Mouse (Mus musculus) ES-E14 (cell line): ENCODE measurements around the gene Naglu. TPM values are rescaled to one million over a fixed set of nuclear protein-coding genes. Genes with fewer than 3 reads are reported as not detected.

ENCODE experiments used
- DNase-seq: peaks from one replicate; pipeline ENCODE4 v3.0.0-alpha.2; 2013; ENCODE audit warnings: low read depth, low spot score
- H3K27ac ChIP-seq: 2 replicates; pipeline ENCODE4 v1.5.1; 2012; ENCODE audit warnings: low read depth, mild to moderate bottlenecking, low read length, moderate library complexity, mixed read lengths; ENCODE audit not compliant: poor library complexity, insufficient read depth, severe bottlenecking
- H3K36me3 ChIP-seq: 2 replicates; pipeline ENCODE4 v1.6.1; 2012; ENCODE audit warnings: mild to moderate bottlenecking, low read length, moderate library complexity, mixed read lengths; ENCODE audit not compliant: control insufficient read depth, poor library complexity, insufficient read depth, severe bottlenecking
- H3K4me1 ChIP-seq, 2 experiments: fragments of 150-350 bp in 1 of 2; sonication (generic) in 1 of 2; 2 replicates each; pipeline ENCODE4 v1.6.1; 2012; ENCODE audit warnings: low read length in 2 of 2, mild to moderate bottlenecking in 1 of 2, mixed read lengths in 1 of 2; ENCODE audit not compliant: control insufficient read depth in 2 of 2, insufficient read depth in 2 of 2, poor library complexity in 1 of 2
- H3K4me3 ChIP-seq, 2 experiments: fragments of 150-350 bp in 1 of 2; sonication (generic) in 1 of 2; 2 replicates each; pipeline ENCODE4 v1.5.1; 2012; ENCODE audit warnings: low read length in 2 of 2, low read depth in 1 of 2, mild to moderate bottlenecking in 1 of 2, mixed read lengths in 1 of 2; ENCODE audit not compliant: insufficient read depth in 1 of 2, poor library complexity in 1 of 2, severe bottlenecking in 1 of 2
- H3K9ac ChIP-seq: 2 replicates; pipeline ENCODE4 v1.6.1; 2012; ENCODE audit warnings: low read depth, mild to moderate bottlenecking, low read length, mixed read lengths; ENCODE audit not compliant: poor library complexity, insufficient read depth, severe bottlenecking
- H3K9me3 ChIP-seq: fragments of 150-350 bp; sonication (generic); 2 replicates; pipeline ENCODE4 v1.6.1; 2012; ENCODE audit warnings: low read depth, mild to moderate bottlenecking, low read length; ENCODE audit not compliant: control insufficient read depth, insufficient read depth
- CHD2 ChIP-seq: IDR thresholded peaks from 2 replicates; pipeline ENCODE4 v1.6.1; 2014; ENCODE audit warnings: mild to moderate bottlenecking, low read depth, low read length, inconsistent platforms
- HCFC1 ChIP-seq: IDR thresholded peaks from 2 replicates; pipeline ENCODE4 v1.6.1; 2012; ENCODE audit warnings: low read length, inconsistent platforms, borderline replicate concordance; ENCODE audit not compliant: insufficient read depth
- MAFK ChIP-seq: IDR thresholded peaks from 2 replicates; pipeline ENCODE4 v1.6.1; 2014; ENCODE audit warnings: mild to moderate bottlenecking, low read depth, low read length, inconsistent platforms; ENCODE audit not compliant: insufficient read depth
- ZC3H11A ChIP-seq: IDR thresholded peaks from 2 replicates; pipeline ENCODE4 v1.6.1; 2012; ENCODE audit warnings: low read depth, mild to moderate bottlenecking, inconsistent platforms, low read length, borderline replicate concordance
- ZNF384 ChIP-seq: IDR thresholded peaks from 2 replicates; pipeline ENCODE4 v1.6.1; 2012; ENCODE audit warnings: low read depth, low read length, inconsistent platforms
- in situ Hi-C, 2 experiments: fragments of 600-800 bp; cut with MboI; formaldehyde crosslinking; loops; one replicate each; pipeline ENCODE4 v1.15.1; 2025; ENCODE audit warnings: low sequenced_read_pairs in 2 of 2, inconsistent platforms in 1 of 2; ENCODE audit not compliant: unreplicated experiment in 2 of 2
- total RNA-seq: library from RNA; depleted of rRNA; stranded (reverse); fragments of 300-350 nt; gene quantifications from 2 replicates; pipeline ENCODE4 v1.2.3, GENCODE M21; 2012

Naglu gene
- total RNA-seq, 1 experiment: 4.7 TPM

- H3K27ac ChIP-seq: no peak overlapping the region
Observed at GRCm38 (mm10) chr11:101052751-101053473, 16.9 kb upstream of the Naglu start.

GRCm38 (mm10) chr11:101053974-101054373 is 15.8 kb upstream of the Naglu start:
- Histone ChIP-seq H3K36me3 (no peaks in the 10 kb centered on the region; the same call in 1 of the 2 replicates), H3K4me1 (peaks cover 5 to 11% of the 10 kb centered on the region in 2 experiments; a peak in 3 of 4 replicates), H3K9ac (no peak overlapping the region), H3K4me3 (no peak overlapping the region), H3K27ac (no peak overlapping the region), H3K9me3 (no peaks in the 10 kb centered on the region)
- DNase-seq: no peak
- TF ChIP-seq ZC3H11A (no peak), HCFC1 (no peak), MAFK (no peak), ZNF384 (no peak), CHD2 (no peak)
- in situ Hi-C loops: no loop called here

More at GRCm38 (mm10) chr11:101052751-101053473, 16.9 kb upstream of the Naglu start:
- Histone ChIP-seq H3K9me3 (no peaks in the 10 kb centered on the region), H3K36me3 (peaks cover 3% of the 10 kb centered on the region; the same call in 1 of the 2 replicates), H3K4me3 (no peak overlapping the region), H3K9ac (no peak overlapping the region), H3K4me1 (peaks cover 4 to 5% of the 10 kb centered on the region in 2 experiments; a peak in 3 of 4 replicates)
- DNase-seq: no peak
- TF ChIP-seq MAFK (no peak), ZC3H11A (no peak), ZNF384 (no peak), CHD2 (no peak), HCFC1 (no peak)
- in situ Hi-C loops: no loop called here

DNA sequence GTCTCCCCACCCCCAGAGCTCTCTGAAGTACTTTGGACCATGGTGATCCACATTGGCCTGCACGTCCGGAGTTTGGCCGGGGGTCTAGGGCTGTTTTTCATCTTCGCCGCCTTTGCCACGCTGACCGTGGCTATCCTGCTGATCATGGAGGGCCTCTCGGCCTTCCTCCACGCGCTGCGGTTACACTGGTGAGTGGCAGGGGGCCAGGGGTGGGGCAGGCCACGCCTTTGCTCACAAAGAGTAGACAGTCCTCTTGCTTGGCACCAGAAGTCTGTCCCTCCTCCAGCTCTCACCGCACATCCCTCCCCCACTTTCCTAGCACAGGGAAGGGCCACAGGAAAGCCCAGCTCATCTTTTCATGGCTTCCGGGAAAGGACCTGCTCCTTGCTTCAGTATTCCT is 14.4 kb upstream of the Naglu start:
- TF ChIP-seq ZC3H11A (no peak), HCFC1 (no peak), CHD2 (no peak), MAFK (no peak), ZNF384 (no peak)
- H3K4me3 ChIP-seq: no peak overlapping the region
- H3K27ac ChIP-seq: no peak overlapping the region
- H3K36me3 ChIP-seq: no peaks in the 10 kb centered on the region; the same call in 1 of the 2 replicates
- no peaks in the 10 kb centered on the region for H3K9me3 ChIP-seq
- DNase-seq: no peak
- H3K4me1 ChIP-seq: peaks cover 5 to 14% of the 10 kb centered on the region in 2 experiments; a peak in 3 of 4 replicates
- in situ Hi-C loops: loop anchor here in 1 of 2 experiments (5.0 kb wide), 1 partner anchor 73 kb away; no protein-coding TSS in a partner anchor
- peak overlapping the region; percentile 29 for H3K9ac ChIP-seq

DNA sequence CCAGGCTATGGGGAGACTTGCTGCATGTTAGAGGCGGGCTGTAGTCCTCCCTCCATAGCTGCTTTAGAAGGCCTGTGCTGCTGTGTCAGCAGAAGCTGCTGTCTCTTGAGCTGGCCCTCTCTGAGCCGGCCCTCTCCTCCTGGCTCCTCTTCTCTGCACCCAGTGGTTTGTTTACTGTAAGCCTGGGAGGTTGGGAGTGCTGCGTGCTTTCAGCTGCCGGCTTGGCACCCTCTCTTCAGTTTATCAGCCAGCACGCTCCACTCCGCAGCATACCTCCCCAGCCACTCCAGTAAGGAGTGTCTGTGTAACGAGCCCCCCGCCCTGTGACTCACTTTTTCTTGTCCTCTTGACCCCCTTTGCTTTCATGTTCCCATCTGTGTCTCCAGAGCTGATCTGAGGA is 12.9 kb upstream of the Naglu start:
- TF ChIP-seq HCFC1 (no peak), CHD2 (no peak), MAFK (peak; percentile 56; the same call in 1 of the 2 replicates)
- Histone ChIP-seq H3K36me3 (no peaks in the 10 kb centered on the region; the same call in 1 of the 2 replicates), H3K9me3 (no peaks in the 10 kb centered on the region), H3K4me3 (no peak overlapping the region), H3K27ac (no peak overlapping the region), H3K4me1 (peaks cover 5 to 16% of the 10 kb centered on the region in 2 experiments; a peak in 3 of 4 replicates), H3K9ac (no peak overlapping the region)
- no peak for DNase-seq
- in situ Hi-C loops: loop anchor here in 1 of 2 experiments (5.0 kb wide), 1 partner anchor 75 kb away; no protein-coding TSS in a partner anchor
